Mouse (Mus musculus) bone marrow, adult 2 months (tissue): Measurements from ENCODE around the gene Lsamp. TPM values are rescaled to one million over a fixed set of nuclear protein-coding genes. Genes with fewer than 3 reads are reported as not detected.

Experiments
- H3K27ac ChIP-seq: fragments of 200-500 bp; 2 replicates; pipeline ENCODE4 v1.5.1; 2012; ENCODE audit warnings: low read depth, mild to moderate bottlenecking, control low read depth, inconsistent platforms, low read length; ENCODE audit not compliant: control insufficient read depth, poor library complexity, insufficient read depth
- H3K4me1 ChIP-seq: fragments of 200-500 bp; 2 replicates; pipeline ENCODE4 v1.6.1; 2011; ENCODE audit warnings: low read length; ENCODE audit not compliant: control insufficient read depth, insufficient read depth
- H3K4me3 ChIP-seq: fragments of 200-500 bp; replicated peaks from 2 replicates; pipeline ENCODE3; 2011; ENCODE audit warnings: mild to moderate bottlenecking, low read depth, low read length, control low read depth; ENCODE audit not compliant: control insufficient read depth
- CTCF ChIP-seq: fragments of 200-500 bp; IDR thresholded peaks from 2 replicates; pipeline ENCODE4 v1.5.1; 2011; ENCODE audit warnings: low read length, control low read depth; ENCODE audit not compliant: control insufficient read depth, insufficient read depth
- POLR2A ChIP-seq: fragments of 200-500 bp; IDR thresholded peaks from 2 replicates; pipeline ENCODE4 v1.6.1; 2011; ENCODE audit warnings: low read depth, mild to moderate bottlenecking, control low read depth, low read length, borderline replicate concordance; ENCODE audit not compliant: control insufficient read depth
- WGBS: fragments of 180-500 bp; shearing (Covaris S2); methylation state at CpG from one replicate; pipeline ENCODE4 v1.1.7; 2018; 5-methylcytosine and 5-hydroxymethylcytosine counted together
- polyA plus RNA-seq: library from polyadenylated mRNA; stranded (reverse); fragments of >200 nt; gene quantifications from 2 replicates; pipeline ENCODE4 v1.2.4, GENCODE M21; 2011; ENCODE audit warnings: low replicate concordance; ENCODE audit not compliant: missing spikeins, insufficient read depth, insufficient read length

Gene Lsamp
- polyA plus RNA-seq, 1 experiment = not detected

GRCm38 (mm10) chr16:41835745-41836144 is 1851.6 kb downstream of the Lsamp start:
- H3K4me3 ChIP-seq = no peak overlapping the region
- no peak overlapping the region for H3K27ac ChIP-seq
- no peak for TF ChIP-seq POLR2A
- TF ChIP-seq CTCF = no peak
- whole genome bisulfite sequencing = 57% methylated on average over 6 of the region's 6 CpGs
- H3K4me1 ChIP-seq = no peaks in the 10 kb centered on the region

GRCm38 (mm10) chr16:41839751-41840404 is 1855.7 kb downstream of the Lsamp start:
- no peak for TF ChIP-seq POLR2A
- TF ChIP-seq CTCF = no peak
- no peaks in the 10 kb centered on the region for H3K4me1 ChIP-seq
- H3K4me3 ChIP-seq = no peak overlapping the region
- 77% methylated on average over 2 of the region's 2 CpGs for WGBS
- no peak overlapping the region for H3K27ac ChIP-seq

GRCm38 (mm10) chr16:41846903-41847302 is 1862.7 kb downstream of the Lsamp start:
- Histone ChIP-seq H3K4me3 (no peak overlapping the region), H3K27ac (no peak overlapping the region), H3K4me1 (no peaks in the 10 kb centered on the region)
- WGBS = 82% methylated on average over 6 of the region's 6 CpGs
- no peak for TF ChIP-seq POLR2A
- no peak for TF ChIP-seq CTCF

GRCm38 (mm10) chr16:41871917-41872593 is 1887.9 kb downstream of the Lsamp start:
- no peaks in the 10 kb centered on the region for H3K4me1 ChIP-seq
- no peak overlapping the region for H3K4me3 ChIP-seq
- 74% methylated on average over 6 of the region's 6 CpGs for WGBS
- no peak overlapping the region for H3K27ac ChIP-seq
- TF ChIP-seq POLR2A = no peak
- no peak for TF ChIP-seq CTCF

GRCm38 (mm10) chr16:41888546-41889165 is 1904.5 kb downstream of the Lsamp start:
- TF ChIP-seq CTCF = no peak
- no peak for TF ChIP-seq POLR2A
- no peak overlapping the region for H3K4me3 ChIP-seq
- WGBS = 88% methylated on average over 16 of the region's 16 CpGs
- H3K4me1 ChIP-seq = no peaks in the 10 kb centered on the region
- H3K27ac ChIP-seq = no peak overlapping the region

GRCm38 (mm10) chr16:41900783-41901182 is 1916.6 kb downstream of the Lsamp start:
- H3K4me3 ChIP-seq = no peak overlapping the region
- TF ChIP-seq CTCF = no peak
- no peak for TF ChIP-seq POLR2A
- WGBS = 49% methylated on average over 2 of the region's 2 CpGs
- no peak overlapping the region for H3K27ac ChIP-seq
- H3K4me1 ChIP-seq = no peaks in the 10 kb centered on the region

- WGBS = 77% methylated on average over 3 of the region's 3 CpGs
- H3K4me1 ChIP-seq = no peaks in the 10 kb centered on the region
- no peak overlapping the region for H3K4me3 ChIP-seq
- no peak for TF ChIP-seq POLR2A
- no peak for TF ChIP-seq CTCF
- no peak overlapping the region for H3K27ac ChIP-seq
These were observed 1919.5 kb downstream of the Lsamp start for GRCm38 (mm10) chr16:41903654-41904053.

GRCm38 (mm10) chr16:41912584-41913193 is 1928.5 kb downstream of the Lsamp start:
- 70% methylated on average over 4 of the region's 4 CpGs for WGBS
- Histone ChIP-seq H3K4me1 (no peaks in the 10 kb centered on the region), H3K27ac (no peak overlapping the region), H3K4me3 (no peak overlapping the region)
- no peak for TF ChIP-seq POLR2A
